Mouse (Mus musculus): ENCODE measurements around the gene Sgms1. TPM values are rescaled to one million over a fixed set of nuclear protein-coding genes. Genes with fewer than 3 reads are reported as not detected.
A peak's percentile ranks its signal among the peaks of the same experiment; 100 is the strongest.

The Sgms1 gene
- polyA plus RNA-seq, 1 experiment: 15.8 TPM

DNA sequence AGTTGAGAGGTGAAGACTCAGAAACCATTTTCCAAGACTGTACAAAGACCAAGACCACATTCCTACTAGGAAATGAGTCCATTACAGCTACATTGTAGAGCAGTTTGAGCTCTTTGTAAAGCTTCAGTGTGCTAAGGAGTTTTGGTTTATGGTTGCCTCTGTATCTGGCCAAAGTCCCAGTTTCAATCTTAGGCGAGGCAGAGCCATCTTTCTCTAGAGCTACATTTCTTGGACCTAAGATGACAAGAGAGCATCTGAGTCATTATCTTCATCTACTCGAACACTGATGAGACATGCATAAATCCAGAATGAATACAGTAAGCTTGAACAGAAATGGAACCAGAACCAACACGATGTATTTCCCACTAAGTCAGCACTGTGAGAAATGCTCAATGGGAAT, 87.9 kb downstream of the Sgms1 start:
- 86% methylated on average over 3 of the region's 3 CpGs for WGBS

DNA sequence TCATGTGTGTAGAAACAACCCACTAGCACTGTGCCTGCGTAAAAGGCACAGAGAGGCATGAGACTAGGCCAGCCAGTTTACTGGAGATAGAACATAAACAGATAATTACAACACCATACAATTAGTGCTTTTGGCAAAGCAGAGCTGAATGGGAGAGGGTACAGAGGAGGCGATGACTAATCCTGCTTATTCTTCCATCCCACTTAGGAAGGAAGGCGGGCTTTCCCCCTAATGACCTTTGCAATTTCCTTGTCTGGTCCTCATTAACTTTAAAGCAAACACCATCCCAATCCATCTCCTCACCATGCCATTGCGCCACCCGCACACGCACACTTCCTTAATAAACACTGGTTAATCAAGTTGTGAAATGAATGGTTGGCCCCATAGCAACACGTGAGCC, 91.3 kb downstream of the Sgms1 start:
- WGBS: 92% methylated on average over 7 of the region's 7 CpGs

More for the DNA sequence above, 87.9 kb downstream of the Sgms1 start:
- Histone ChIP-seq H3K4me1 (ENCODE audit: control insufficient read depth, insufficient read depth, insufficient read length) (peaks cover 17% of the 10 kb centered on the region), H3K36me3 (ENCODE audit: control insufficient read depth, insufficient read depth, low read length) (no peaks in the 10 kb centered on the region), H3K4me3 (ENCODE audit: extremely low read depth, insufficient read depth, insufficient read length) (no peak overlapping the region), H3K27me3 (ENCODE audit: control insufficient read depth, insufficient read depth, low read length) (no peaks in the 10 kb centered on the region), H3K27ac (ENCODE audit: insufficient read depth, low read length) (no peak overlapping the region)
- TF ChIP-seq POLR2A (IDR thresholded peaks at IDR 0.05; ENCODE audit: low read depth, low read length) (no peak), CTCF (IDR thresholded peaks at IDR 0.05; ENCODE audit: extremely low read depth, insufficient read depth, insufficient read length, insufficient replicate concordance) (no peak)
- no peak for DNase-seq (ENCODE audit: low read depth in 1 of 2, low spot score in 2 of 2)

DNA sequence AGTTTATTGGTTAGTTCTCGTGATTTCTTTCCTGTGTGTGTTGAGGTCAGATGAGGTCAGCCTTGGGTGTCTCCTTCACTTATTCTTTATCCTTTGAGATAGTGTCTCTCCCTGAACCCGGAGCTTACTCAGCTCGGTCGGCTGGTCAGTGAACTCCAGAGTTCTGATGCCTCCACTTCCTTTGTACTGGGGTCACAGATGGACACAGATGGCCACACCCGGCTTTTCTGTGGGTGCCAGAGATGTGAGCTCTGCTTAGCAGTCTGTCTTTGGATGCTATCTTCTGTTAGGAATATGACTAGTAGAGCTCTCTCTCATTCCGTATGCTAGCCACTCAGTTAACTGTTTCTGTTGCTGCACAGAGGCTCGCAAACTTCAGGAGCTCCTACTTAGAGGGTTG, 92.7 kb downstream of the Sgms1 start:
- 91% methylated on average over 7 of the region's 7 CpGs for WGBS
- no peak overlapping the region for H3K27ac ChIP-seq (ENCODE audit: insufficient read depth, low read length)
- H3K4me3 ChIP-seq (ENCODE audit: extremely low read depth, insufficient read depth, insufficient read length): no peak overlapping the region
- peaks cover 18% of the 10 kb centered on the region for H3K4me1 ChIP-seq (ENCODE audit: control insufficient read depth, insufficient read depth, insufficient read length)
- H3K36me3 ChIP-seq (ENCODE audit: control insufficient read depth, insufficient read depth, low read length): no peaks in the 10 kb centered on the region
- no peak for DNase-seq (ENCODE audit: low read depth in 1 of 2, low spot score in 2 of 2)
- H3K27me3 ChIP-seq (ENCODE audit: control insufficient read depth, insufficient read depth, low read length): no peaks in the 10 kb centered on the region
- TF ChIP-seq CTCF (IDR thresholded peaks at IDR 0.05; ENCODE audit: extremely low read depth, insufficient read depth, insufficient read length, insufficient replicate concordance) (no peak), POLR2A (IDR thresholded peaks at IDR 0.05; ENCODE audit: low read depth, low read length) (no peak)

More for the DNA sequence above, 91.3 kb downstream of the Sgms1 start:
- H3K36me3 ChIP-seq (ENCODE audit: control insufficient read depth, insufficient read depth, low read length): no peaks in the 10 kb centered on the region
- no peak overlapping the region for H3K27ac ChIP-seq (ENCODE audit: insufficient read depth, low read length)
- peaks cover 15% of the 10 kb centered on the region for H3K4me1 ChIP-seq (ENCODE audit: control insufficient read depth, insufficient read depth, insufficient read length)
- no peak for DNase-seq (ENCODE audit: low read depth in 1 of 2, low spot score in 2 of 2)
- no peak for TF ChIP-seq POLR2A (IDR thresholded peaks at IDR 0.05; ENCODE audit: low read depth, low read length)
- TF ChIP-seq CTCF (IDR thresholded peaks at IDR 0.05; ENCODE audit: extremely low read depth, insufficient read depth, insufficient read length, insufficient replicate concordance): no peak
- no peak overlapping the region for H3K4me3 ChIP-seq (ENCODE audit: extremely low read depth, insufficient read depth, insufficient read length)
- H3K27me3 ChIP-seq (ENCODE audit: control insufficient read depth, insufficient read depth, low read length): no peaks in the 10 kb centered on the region

DNA sequence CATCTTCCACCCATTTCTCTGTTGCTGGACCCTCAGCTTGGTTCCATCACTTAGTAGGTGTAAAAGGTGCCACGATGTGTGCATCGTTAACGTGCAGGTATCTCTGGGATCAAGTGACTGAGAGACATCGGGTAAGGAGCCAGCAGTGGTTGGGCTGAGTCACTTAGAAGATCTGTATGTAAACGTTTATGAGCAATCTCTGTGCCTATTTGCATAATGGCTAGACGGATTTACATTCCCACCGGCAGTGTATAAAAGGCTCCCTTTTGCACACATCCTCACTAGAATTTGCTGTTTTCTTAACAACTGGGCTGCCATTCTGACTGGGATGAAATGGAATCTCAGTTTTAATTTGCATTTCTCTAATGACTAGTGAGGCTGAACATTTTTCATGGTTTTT, 93.9 kb downstream of the Sgms1 start:
- no peak for TF ChIP-seq POLR2A (IDR thresholded peaks at IDR 0.05; ENCODE audit: low read depth, low read length)
- TF ChIP-seq CTCF (IDR thresholded peaks at IDR 0.05; ENCODE audit: extremely low read depth, insufficient read depth, insufficient read length, insufficient replicate concordance): no peak
- peaks cover 20% of the 10 kb centered on the region for H3K4me1 ChIP-seq (ENCODE audit: control insufficient read depth, insufficient read depth, insufficient read length)
- DNase-seq (ENCODE audit: low read depth in 1 of 2, low spot score in 2 of 2): no peak
- WGBS: 87% methylated on average over 7 of the region's 7 CpGs
- no peak overlapping the region for H3K27ac ChIP-seq (ENCODE audit: insufficient read depth, low read length)
- no peaks in the 10 kb centered on the region for H3K36me3 ChIP-seq (ENCODE audit: control insufficient read depth, insufficient read depth, low read length)
- no peak overlapping the region for H3K4me3 ChIP-seq (ENCODE audit: extremely low read depth, insufficient read depth, insufficient read length)
- no peaks in the 10 kb centered on the region for H3K27me3 ChIP-seq (ENCODE audit: control insufficient read depth, insufficient read depth, low read length)

DNA sequence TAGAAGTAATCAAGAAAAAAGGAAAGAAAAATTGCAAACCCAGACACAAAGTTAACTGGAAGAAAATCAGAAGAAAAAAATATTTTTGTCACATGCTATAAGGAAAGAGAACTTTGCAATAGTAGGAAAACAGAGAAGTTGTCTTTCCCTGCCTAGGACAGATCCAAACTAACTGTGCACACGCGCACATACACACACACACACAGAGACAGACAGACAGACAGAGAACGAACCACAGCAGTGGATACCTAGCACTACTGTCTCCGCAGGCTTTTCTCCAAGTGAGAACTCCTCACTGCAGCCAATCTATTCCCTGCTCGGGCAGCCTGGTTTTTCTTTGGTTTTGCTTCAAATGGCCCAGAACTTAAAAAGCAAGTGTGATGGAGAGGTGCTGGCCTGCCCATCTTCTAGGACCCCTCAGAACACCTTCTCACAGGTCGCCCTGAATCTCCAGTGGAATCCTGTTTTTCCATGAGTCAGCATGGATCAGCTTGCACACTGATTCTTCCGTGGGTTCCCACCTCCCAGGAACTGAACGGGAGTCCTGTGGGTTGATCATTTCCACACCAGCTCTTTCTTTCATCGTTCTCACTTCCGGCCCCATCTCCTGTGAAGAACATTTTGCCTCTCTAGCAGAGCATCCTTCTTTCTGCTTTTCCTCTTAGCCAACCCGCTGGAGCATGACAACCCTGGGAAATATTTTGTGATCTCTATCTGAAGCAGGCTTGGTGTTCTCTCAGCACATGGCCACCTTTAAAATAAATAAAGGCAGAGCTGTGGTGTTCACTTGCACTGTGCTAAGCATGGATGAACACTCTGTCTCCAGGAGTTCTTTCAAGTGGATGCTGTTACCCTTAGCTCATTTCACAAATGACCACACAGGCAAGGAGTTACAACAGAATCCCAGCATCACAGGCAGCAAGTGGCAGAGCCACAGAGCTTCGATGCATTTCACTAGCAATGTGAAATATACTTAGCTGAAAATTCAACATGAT, 96.4 kb downstream of the Sgms1 start:
- Histone ChIP-seq H3K36me3 (ENCODE audit: control insufficient read depth, insufficient read depth, low read length) (no peaks in the 10 kb centered on the region), H3K27me3 (ENCODE audit: control insufficient read depth, insufficient read depth, low read length) (no peaks in the 10 kb centered on the region), H3K4me3 (ENCODE audit: extremely low read depth, insufficient read depth, insufficient read length) (no peak overlapping the region; the same call in 1 of the 2 replicates), H3K4me1 (ENCODE audit: control insufficient read depth, insufficient read depth, insufficient read length) (peaks cover 20% of the 10 kb centered on the region), H3K27ac (ENCODE audit: insufficient read depth, low read length) (peak overlapping the region; percentile 79)
- WGBS: 47% methylated on average over 12 of the region's 12 CpGs
- TF ChIP-seq POLR2A (IDR thresholded peaks at IDR 0.05; ENCODE audit: low read depth, low read length) (no peak), CTCF (IDR thresholded peaks at IDR 0.05; ENCODE audit: extremely low read depth, insufficient read depth, insufficient read length, insufficient replicate concordance) (no peak)
- no peak for DNase-seq (ENCODE audit: low read depth in 1 of 2, low spot score in 2 of 2)

DNA sequence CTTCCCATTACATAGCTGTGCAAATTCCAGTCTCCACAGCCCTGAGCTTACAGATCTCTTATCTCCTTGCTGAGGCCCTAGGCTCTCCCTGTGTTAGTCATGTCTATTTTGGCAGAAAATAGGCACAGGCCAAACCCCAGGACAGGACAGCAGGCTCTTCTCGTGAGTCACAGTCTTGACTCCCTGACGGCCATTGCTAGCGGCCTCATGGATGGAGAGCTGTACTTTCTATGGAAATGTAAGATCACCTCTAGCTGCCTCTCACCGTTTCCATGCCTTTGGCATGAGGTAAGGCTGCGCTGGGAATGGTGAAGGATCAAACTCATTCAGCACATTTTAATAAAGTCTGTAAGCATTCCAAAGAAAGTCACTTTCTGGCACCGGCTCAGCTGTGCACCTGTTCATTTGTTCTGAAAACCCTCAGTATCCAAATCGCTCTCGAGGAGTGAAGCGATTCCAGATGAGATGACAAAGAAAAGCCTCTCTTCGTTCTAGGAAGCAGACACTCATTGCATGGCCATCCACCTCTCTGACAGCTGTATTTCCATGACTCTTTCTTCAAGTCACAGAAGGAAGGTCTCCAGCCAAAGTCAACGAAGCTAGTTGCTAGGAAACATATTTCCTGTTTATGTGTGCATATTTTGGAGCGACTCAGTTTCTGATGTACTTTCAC, 97.3 kb downstream of the Sgms1 start:
- Histone ChIP-seq H3K27ac (ENCODE audit: insufficient read depth, low read length) (peak overlapping the region; percentile 58), H3K4me1 (ENCODE audit: control insufficient read depth, insufficient read depth, insufficient read length) (peaks cover 20% of the 10 kb centered on the region), H3K27me3 (ENCODE audit: control insufficient read depth, insufficient read depth, low read length) (no peaks in the 10 kb centered on the region), H3K4me3 (ENCODE audit: extremely low read depth, insufficient read depth, insufficient read length) (no peak overlapping the region), H3K36me3 (ENCODE audit: control insufficient read depth, insufficient read depth, low read length) (no peaks in the 10 kb centered on the region)
- DNase-seq (ENCODE audit: low read depth in 1 of 2, low spot score in 2 of 2): peak in 1 of 2 experiments; percentile 79
- TF ChIP-seq POLR2A (IDR thresholded peaks at IDR 0.05; ENCODE audit: low read depth, low read length): no peak
- TF ChIP-seq CTCF (IDR thresholded peaks at IDR 0.05; ENCODE audit: extremely low read depth, insufficient read depth, insufficient read length, insufficient replicate concordance): no peak
- WGBS: 54% methylated on average over 12 of the region's 12 CpGs
